Mouse (Mus musculus): ENCODE measurements around the gene Ccdc159. TPM values are rescaled to one million over a fixed set of nuclear protein-coding genes. Genes with fewer than 3 reads are reported as not detected.

Ccdc159 gene
- polyA plus RNA-seq, 1 experiment from 2014 or later: 5.2 TPM

GRCm38 (mm10) chr9:21962010-21962409, 34.7 kb downstream of the Ccdc159 start:
- peaks cover 60% of the 10 kb centered on the region for H3K27me3 ChIP-seq
- peaks cover 29% of the 10 kb centered on the region for H3K4me1 ChIP-seq (replicated peaks)
- H3K4me3 ChIP-seq (replicated peaks): peak overlapping the region; percentile 46
- no peak overlapping the region for H3K27ac ChIP-seq
- ATAC-seq (ENCODE audit: insufficient number of reproducible peaks, insufficient read depth, low FRiP score, low TSS enrichment, low read depth): no peak
- WGBS: 0% methylated on average over 14 of the region's 15 CpGs
- H3K36me3 ChIP-seq: no peaks in the 10 kb centered on the region
- peak overlapping the region; percentile 62 for H3K9ac ChIP-seq (replicated peaks)
- H3K4me2 ChIP-seq: peak overlapping the region; percentile 85
- no peaks in the 10 kb centered on the region for H3K9me3 ChIP-seq

GRCm38 (mm10) chr9:21962416-21963059, 35.3 kb downstream of the Ccdc159 start:
- peak overlapping the region; percentile 46 for H3K4me3 ChIP-seq (replicated peaks)
- no peaks in the 10 kb centered on the region for H3K36me3 ChIP-seq
- H3K9ac ChIP-seq (replicated peaks): peak overlapping the region; percentile 62
- H3K27ac ChIP-seq: no peak overlapping the region
- peaks cover 29% of the 10 kb centered on the region for H3K4me1 ChIP-seq (replicated peaks)
- WGBS: 3% methylated on average over 34 of the region's 34 CpGs
- peaks cover 63% of the 10 kb centered on the region for H3K27me3 ChIP-seq
- peak overlapping the region; percentile 85 for H3K4me2 ChIP-seq
- peak; percentile 81 for ATAC-seq (ENCODE audit: insufficient number of reproducible peaks, insufficient read depth, low FRiP score, low TSS enrichment, low read depth)
- no peaks in the 10 kb centered on the region for H3K9me3 ChIP-seq

GRCm38 (mm10) chr9:21963417-21963816, 36.1 kb downstream of the Ccdc159 start, which contains the start of gene Epor:
Gene Epor (minus strand): TSS chr9:21963506.
- Histone ChIP-seq H3K4me3 (replicated peaks) (peak within 1 kb of the TSS; percentile 46), H3K9me3 (no peaks in the 10 kb centered on the region), H3K4me1 (replicated peaks) (peaks cover 29% of the 10 kb centered on the region), H3K4me2 (peak within 1 kb of the TSS; percentile 85), H3K27ac (peak within 1 kb of the TSS; percentile 45; the same call in 1 of the 2 replicates), H3K27me3 (peaks cover 61% of the 10 kb centered on the region), H3K9ac (replicated peaks) (peak within 1 kb of the TSS; percentile 62), H3K36me3 (no peaks in the 10 kb centered on the region)
- WGBS: 21% methylated on average over 8 of the region's 8 CpGs
- no peak for ATAC-seq (ENCODE audit: insufficient number of reproducible peaks, insufficient read depth, low FRiP score, low TSS enrichment, low read depth)

GRCm38 (mm10) chr9:21968883-21969282, 41.6 kb downstream of the Ccdc159 start:
- no peak for ATAC-seq (ENCODE audit: insufficient number of reproducible peaks, insufficient read depth, low FRiP score, low TSS enrichment, low read depth)
- H3K9ac ChIP-seq (replicated peaks): no peak overlapping the region
- H3K36me3 ChIP-seq: no peaks in the 10 kb centered on the region
- H3K4me1 ChIP-seq (replicated peaks): no peaks in the 10 kb centered on the region
- H3K4me3 ChIP-seq (replicated peaks): no peak overlapping the region
- no peak overlapping the region for H3K27ac ChIP-seq
- 62% methylated on average over 6 of the region's 6 CpGs for WGBS
- peaks cover 7% of the 10 kb centered on the region for H3K27me3 ChIP-seq
- no peaks in the 10 kb centered on the region for H3K9me3 ChIP-seq
- no peak overlapping the region for H3K4me2 ChIP-seq

- 90% methylated on average over 4 of the region's 4 CpGs for WGBS
- Histone ChIP-seq H3K27ac (no peak overlapping the region), H3K9ac (replicated peaks) (no peak overlapping the region), H3K4me3 (replicated peaks) (no peak overlapping the region), H3K27me3 (peaks cover 3% of the 10 kb centered on the region; the same call in 1 of the 2 replicates), H3K9me3 (no peaks in the 10 kb centered on the region), H3K4me1 (replicated peaks) (no peaks in the 10 kb centered on the region), H3K36me3 (no peaks in the 10 kb centered on the region), H3K4me2 (no peak overlapping the region)
- no peak for ATAC-seq (ENCODE audit: insufficient number of reproducible peaks, insufficient read depth, low FRiP score, low TSS enrichment, low read depth)
Observed at GRCm38 (mm10) chr9:21969304-21969703, 42.0 kb downstream of the Ccdc159 start.

GRCm38 (mm10) chr9:21976626-21977175, 49.4 kb downstream of the Ccdc159 start:
- no peaks in the 10 kb centered on the region for H3K9me3 ChIP-seq
- no peak for ATAC-seq (ENCODE audit: insufficient number of reproducible peaks, insufficient read depth, low FRiP score, low TSS enrichment, low read depth)
- H3K27me3 ChIP-seq: peaks cover 10% of the 10 kb centered on the region; the same call in 1 of the 2 replicates
- no peak overlapping the region for H3K27ac ChIP-seq
- no peak overlapping the region for H3K4me2 ChIP-seq
- H3K4me1 ChIP-seq (replicated peaks): no peaks in the 10 kb centered on the region
- 89% methylated on average over 9 of the region's 10 CpGs for WGBS
- H3K36me3 ChIP-seq: no peaks in the 10 kb centered on the region
- no peak overlapping the region for H3K9ac ChIP-seq (replicated peaks)
- no peak overlapping the region for H3K4me3 ChIP-seq (replicated peaks)

GRCm38 (mm10) chr9:21977331-21977730, 50.1 kb downstream of the Ccdc159 start:
- no peak for ATAC-seq (ENCODE audit: insufficient number of reproducible peaks, insufficient read depth, low FRiP score, low TSS enrichment, low read depth)
- H3K36me3 ChIP-seq: no peaks in the 10 kb centered on the region
- no peak overlapping the region for H3K4me2 ChIP-seq
- H3K27me3 ChIP-seq: peaks cover 10% of the 10 kb centered on the region; the same call in 1 of the 2 replicates
- H3K4me3 ChIP-seq (replicated peaks): no peak overlapping the region
- no peaks in the 10 kb centered on the region for H3K9me3 ChIP-seq
- H3K9ac ChIP-seq (replicated peaks): no peak overlapping the region
- H3K4me1 ChIP-seq (replicated peaks): no peaks in the 10 kb centered on the region
- no peak overlapping the region for H3K27ac ChIP-seq
- WGBS: 85% methylated on average over 5 of the region's 5 CpGs

GRCm38 (mm10) chr9:21977972-21978371, 50.7 kb downstream of the Ccdc159 start:
- no peak overlapping the region for H3K9ac ChIP-seq (replicated peaks)
- H3K9me3 ChIP-seq: no peaks in the 10 kb centered on the region
- no peaks in the 10 kb centered on the region for H3K36me3 ChIP-seq
- H3K27me3 ChIP-seq: peaks cover 10% of the 10 kb centered on the region; the same call in 1 of the 2 replicates
- H3K4me2 ChIP-seq: no peak overlapping the region
- no peak overlapping the region for H3K4me3 ChIP-seq (replicated peaks)
- H3K27ac ChIP-seq: no peak overlapping the region
- 23% methylated on average over 2 of the region's 2 CpGs for WGBS
- H3K4me1 ChIP-seq (replicated peaks): no peaks in the 10 kb centered on the region
- ATAC-seq (ENCODE audit: insufficient number of reproducible peaks, insufficient read depth, low FRiP score, low TSS enrichment, low read depth): no peak

GRCm38 (mm10) chr9:21978398-21979128, 51.3 kb downstream of the Ccdc159 start:
- no peak overlapping the region for H3K9ac ChIP-seq (replicated peaks)
- 92% methylated on average over 4 of the region's 4 CpGs for WGBS
- H3K27ac ChIP-seq: no peak overlapping the region
- no peak overlapping the region for H3K4me3 ChIP-seq (replicated peaks)
- peaks cover 14% of the 10 kb centered on the region for H3K27me3 ChIP-seq
- H3K9me3 ChIP-seq: no peaks in the 10 kb centered on the region
- no peak overlapping the region for H3K4me2 ChIP-seq
- no peak for ATAC-seq (ENCODE audit: insufficient number of reproducible peaks, insufficient read depth, low FRiP score, low TSS enrichment, low read depth)
- H3K36me3 ChIP-seq: no peaks in the 10 kb centered on the region
- H3K4me1 ChIP-seq (replicated peaks): no peaks in the 10 kb centered on the region

GRCm38 (mm10) chr9:21983911-21984310, 56.6 kb downstream of the Ccdc159 start:
- no peak overlapping the region for H3K4me3 ChIP-seq (replicated peaks)
- peaks cover 10% of the 10 kb centered on the region for H3K4me1 ChIP-seq (replicated peaks)
- H3K36me3 ChIP-seq: no peaks in the 10 kb centered on the region
- ATAC-seq (ENCODE audit: insufficient number of reproducible peaks, insufficient read depth, low FRiP score, low TSS enrichment, low read depth): no peak
- H3K27me3 ChIP-seq: peaks cover 64% of the 10 kb centered on the region
- no peak overlapping the region for H3K27ac ChIP-seq
- WGBS: 27% methylated on average over 3 of the region's 3 CpGs
- H3K9me3 ChIP-seq: no peaks in the 10 kb centered on the region
- no peak overlapping the region for H3K9ac ChIP-seq (replicated peaks)
- H3K4me2 ChIP-seq: no peak overlapping the region
